18 mouse cellular contexts compared by ENCODE assay signal in genomic region chr17:75503031-75503430, GRCm38 (mm10).
"Had no signal": no experiment of that assay in that cellular context is flagged by ENCODE, and none has a peak within 500 bp of the region (broad histone marks: within the 10 kb centered on the region; RNA-seq: fewer than 3 reads in every experiment).

No protein-coding gene starts in this region.

- H3K27me3 ChIP-seq: midbrain, embryonic 12.5 days; neural tube, embryonic 13.5 days; neural tube, embryonic 15.5 days had no signal

- H3K4me1 ChIP-seq: midbrain, embryonic 10.5 days; midbrain, embryonic 12.5 days; neural tube, embryonic 13.5 days; neural tube, embryonic 15.5 days had no signal

- ATAC-seq: midbrain, embryonic 16.5 days had no signal

- DNase-seq: lung, embryonic 14.5 days; lung, postnatal 10 days; lung, postnatal 4 days; midbrain, embryonic 14.5 days; retina, postnatal 1 day; right cerebral cortex, adult 18-20 months; right cerebral cortex, postnatal 25 days; right cerebral cortex, postnatal 4 days; spleen, adult 18-20 months; thymus, adult 18-20 months; thymus, postnatal 14 days; thymus, postnatal 36 days had no signal

- H3K36me3 ChIP-seq: midbrain, embryonic 10.5 days; midbrain, embryonic 12.5 days; neural tube, embryonic 13.5 days; neural tube, embryonic 15.5 days had no signal

- H3K27ac ChIP-seq: midbrain, embryonic 10.5 days; midbrain, embryonic 12.5 days; neural tube, embryonic 13.5 days; neural tube, embryonic 15.5 days had no signal

- H3K4me3 ChIP-seq: midbrain, embryonic 10.5 days; midbrain, embryonic 12.5 days; myocyte; neural tube, embryonic 13.5 days; neural tube, embryonic 15.5 days had no signal

- H3K9ac ChIP-seq: lung, embryonic 14.5 days; midbrain, embryonic 12.5 days; neural tube, embryonic 13.5 days; neural tube, embryonic 15.5 days had no signal

- H3K9me3 ChIP-seq: midbrain, embryonic 10.5 days; midbrain, embryonic 12.5 days; neural tube, embryonic 13.5 days; neural tube, embryonic 15.5 days had no signal

- H3K4me2 ChIP-seq: lung, embryonic 14.5 days; midbrain, embryonic 12.5 days; neural tube, embryonic 13.5 days; neural tube, embryonic 15.5 days had no signal
